Mouse (Mus musculus) MEL (cell line): ENCODE results near the gene Olfr452.

Experiments used
- BHLHE40 ChIP-seq: IDR thresholded peaks from 2 replicates; pipeline ENCODE4 v1.6.1; 2012; ENCODE audit warnings: low read depth, mild to moderate bottlenecking, inconsistent platforms, low read length, improper control_type of control experiment, borderline replicate concordance
- CTCF ChIP-seq, 3 experiments: IDR thresholded peaks in 2 of 3; conservative IDR thresholded peaks in 1 of 3; 2 replicates each; pipeline ENCODE4 v1.5.1; 2011 to 2012; ENCODE audit warnings: low read length in 3 of 3, low read depth in 2 of 3, mild to moderate bottlenecking in 2 of 3, improper control_type of control experiment in 1 of 3, inconsistent platforms in 1 of 3, mixed read lengths in 1 of 3, moderate library complexity in 1 of 3; ENCODE audit not compliant: control insufficient read depth in 1 of 3, insufficient read depth in 1 of 3, poor library complexity in 1 of 3, severe bottlenecking in 1 of 3
- MXI1 ChIP-seq: IDR thresholded peaks from 2 replicates; pipeline ENCODE4 v1.6.1; 2011; ENCODE audit warnings: mild to moderate bottlenecking, low read depth, low read length, improper control_type of control experiment
- POLR2A ChIP-seq, 2 experiments: IDR thresholded peaks; 2 replicates each; pipeline ENCODE4 v1.6.1; 2011 to 2012; ENCODE audit warnings: low read length in 2 of 2, mild to moderate bottlenecking in 2 of 2, control low read depth in 1 of 2, improper control_type of control experiment in 1 of 2, low read depth in 1 of 2, moderate library complexity in 1 of 2; ENCODE audit not compliant: control insufficient read depth in 1 of 2, insufficient read depth in 1 of 2, poor library complexity in 1 of 2
- POLR2AphosphoS2 ChIP-seq: IDR thresholded peaks from 2 replicates; pipeline ENCODE4 v1.6.1; 2011; ENCODE audit warnings: low read length, improper control_type of control experiment
- POLR2AphosphoS5 ChIP-seq: IDR thresholded peaks from 2 replicates; pipeline ENCODE4 v1.6.1; 2012; ENCODE audit warnings: low read depth, borderline replicate concordance, mild to moderate bottlenecking, inconsistent platforms, low read length, moderate library complexity, mixed read lengths
- USF1 ChIP-seq: IDR thresholded peaks from 2 replicates; pipeline ENCODE4 v1.6.1; 2014; ENCODE audit warnings: low read depth, mild to moderate bottlenecking, inconsistent platforms, low read length, improper control_type of control experiment, moderate library complexity

- no peak for TF ChIP-seq POLR2A (IDR thresholded peaks at IDR 0.05; ENCODE audit: control insufficient read depth in 1 of 2, insufficient read depth in 1 of 2, low read depth in 1 of 2, low read length in 2 of 2, poor library complexity in 1 of 2)
- TF ChIP-seq MXI1 = no peak
- no peak for TF ChIP-seq BHLHE40
- TF ChIP-seq CTCF (IDR thresholded peaks at IDR 0.05 in 2 of 3, conservative IDR thresholded peaks at IDR 0.05 in 1 of 3; ENCODE audit: control insufficient read depth in 1 of 3, insufficient read depth in 1 of 3, low read depth in 2 of 3, low read length in 3 of 3, poor library complexity in 1 of 3, severe bottlenecking in 1 of 3) = no peak
- TF ChIP-seq USF1 = no peak
- TF ChIP-seq POLR2AphosphoS2 = no peak
- TF ChIP-seq POLR2AphosphoS5 = no peak
Measured at GRCm38 (mm10) chr6:42756104-42756503, 28.8 kb upstream of the Olfr452 start, which contains the start of gene Olfr38.
